Mouse (Mus musculus) lung, postnatal 0 days (tissue): Measurements from ENCODE around the gene Ankdd1a. TPM values are rescaled to one million over a fixed set of nuclear protein-coding genes. Genes with fewer than 3 reads are reported as not detected.

Experiments
- ATAC-seq: fragments of 200-750 bp; cut with Nextera tagmentation; 2 replicates; pipeline ENCODE4 v1.8.0; 2017; ENCODE audit warnings: moderate library complexity
- DNase-seq: peaks from one replicate; pipeline ENCODE4 v3.0.0-alpha.2; 2016; ENCODE audit warnings: low spot score
- H3K27ac ChIP-seq: fragments of 300-500 bp; sonication (generic); 2 replicates; pipeline ENCODE4 v1.5.1; 2014; ENCODE audit warnings: antibody characterized with exemption, mild to moderate bottlenecking, low read length, mixed read lengths
- H3K27me3 ChIP-seq: fragments of 300-500 bp; sonication (generic); replicated peaks from 2 replicates; pipeline ENCODE4 v1.6.1; 2014; ENCODE audit warnings: low read length, mixed read lengths; ENCODE audit not compliant: insufficient read depth
- H3K36me3 ChIP-seq: fragments of 300-500 bp; sonication (generic); 2 replicates; pipeline ENCODE4 v1.6.1; 2014; ENCODE audit warnings: low read length, mixed read lengths; ENCODE audit not compliant: insufficient read depth
- H3K4me1 ChIP-seq: fragments of 300-500 bp; sonication (generic); 2 replicates; pipeline ENCODE4 v1.6.1; 2014; ENCODE audit warnings: antibody characterized with exemption, low read depth, low read length, mixed read lengths; ENCODE audit not compliant: insufficient read depth
- H3K4me2 ChIP-seq: fragments of 300-500 bp; sonication (generic); replicated peaks from 2 replicates; pipeline ENCODE4 v1.6.1; 2014; ENCODE audit warnings: low read depth, mild to moderate bottlenecking, low read length, moderate library complexity, mixed read lengths
- H3K4me3 ChIP-seq: fragments of 300-500 bp; sonication (generic); 2 replicates; pipeline ENCODE4 v1.5.1; 2014; ENCODE audit warnings: low read depth, low read length
- H3K9ac ChIP-seq: fragments of 300-500 bp; sonication (generic); replicated peaks from 2 replicates; pipeline ENCODE4 v1.6.1; 2014; ENCODE audit warnings: low read depth, mild to moderate bottlenecking
- H3K9me3 ChIP-seq: fragments of 300-500 bp; sonication (generic); 2 replicates; pipeline ENCODE4 v1.6.1; 2016; ENCODE audit warnings: low read length, mixed read lengths
- CTCF ChIP-seq: IDR thresholded peaks from 2 replicates; pipeline ENCODE4 v1.5.1; 2016; ENCODE audit warnings: antibody characterized with exemption, mild to moderate bottlenecking
- EP300 ChIP-seq: IDR thresholded peaks from 2 replicates; pipeline ENCODE4 v1.6.1; 2016; ENCODE audit warnings: antibody characterized with exemption, mild to moderate bottlenecking, control low read depth
- WGBS: fragments of 180-500 bp; shearing (Covaris S2); extraction: QIAGEN DNeasy Blood & Tissue Kit; methylation state at CpG from one replicate; pipeline ENCODE4 v1.1.7; 2014; 5-methylcytosine and 5-hydroxymethylcytosine counted together
- polyA plus RNA-seq: library from polyadenylated mRNA; unstranded; fragments of >200 nt; fragmentation: Nextera tagmentation; extraction: Ambion mirVana; gene quantifications from 2 replicates; pipeline ENCODE4 v1.2.1, GENCODE M21; 2015

Gene Ankdd1a
- polyA plus RNA-seq, 1 experiment from 2014 or later: not detected

- ATAC-seq (no peak), DNase-seq (no peak)
- no peaks in the 10 kb centered on the region for H3K9me3 ChIP-seq
- H3K36me3 ChIP-seq: peaks cover 38% of the 10 kb centered on the region; the same call in 1 of the 2 replicates
- H3K4me1 ChIP-seq: no peaks in the 10 kb centered on the region
- H3K4me3 ChIP-seq: no peak overlapping the region
- no peak for TF ChIP-seq CTCF
- TF ChIP-seq EP300: no peak
- H3K27ac ChIP-seq: no peak overlapping the region
- H3K27me3 ChIP-seq: no peaks in the 10 kb centered on the region
- no peak overlapping the region for H3K9ac ChIP-seq
- 87% methylated on average over 5 of the region's 5 CpGs for WGBS
- H3K4me2 ChIP-seq: no peak overlapping the region
Measured at GRCm38 (mm10) chr9:65480071-65480470, 39.9 kb downstream of the Ankdd1a start.

GRCm38 (mm10) chr9:65479158-65479557, 40.8 kb downstream of the Ankdd1a start:
- DNase-seq: no peak
- H3K9ac ChIP-seq: no peak overlapping the region
- no peak overlapping the region for H3K4me3 ChIP-seq
- ATAC-seq: no peak
- 85% methylated on average over 8 of the region's 8 CpGs for WGBS
- no peaks in the 10 kb centered on the region for H3K9me3 ChIP-seq
- H3K27ac ChIP-seq: no peak overlapping the region
- TF ChIP-seq CTCF (no peak), EP300 (no peak)
- H3K4me2 ChIP-seq: no peak overlapping the region
- H3K36me3 ChIP-seq: peaks cover 43% of the 10 kb centered on the region
- no peaks in the 10 kb centered on the region for H3K4me1 ChIP-seq
- H3K27me3 ChIP-seq: no peaks in the 10 kb centered on the region

- no peak overlapping the region for H3K27ac ChIP-seq
- peaks cover 34% of the 10 kb centered on the region for H3K36me3 ChIP-seq
- TF ChIP-seq CTCF (no peak), EP300 (no peak)
- WGBS: 78% methylated on average over 4 of the region's 4 CpGs
- ATAC-seq: no peak
- DNase-seq: no peak
- H3K4me3 ChIP-seq: no peak overlapping the region
- H3K27me3 ChIP-seq: no peaks in the 10 kb centered on the region
- H3K9me3 ChIP-seq: no peaks in the 10 kb centered on the region
- no peak overlapping the region for H3K4me2 ChIP-seq
- H3K9ac ChIP-seq: no peak overlapping the region
- H3K4me1 ChIP-seq: no peaks in the 10 kb centered on the region
Measured at GRCm38 (mm10) chr9:65472769-65473168, 47.2 kb downstream of the Ankdd1a start.

- no peaks in the 10 kb centered on the region for H3K9me3 ChIP-seq
- H3K4me1 ChIP-seq: no peaks in the 10 kb centered on the region
- TF ChIP-seq CTCF: no peak
- no peak for TF ChIP-seq EP300
- 45% methylated on average over 11 of the region's 11 CpGs for WGBS
- ATAC-seq (no peak), DNase-seq (no peak)
- H3K4me3 ChIP-seq: no peak overlapping the region
- H3K4me2 ChIP-seq: no peak overlapping the region
- H3K9ac ChIP-seq: no peak overlapping the region
- no peak overlapping the region for H3K27ac ChIP-seq
- no peaks in the 10 kb centered on the region for H3K27me3 ChIP-seq
- peaks cover 22% of the 10 kb centered on the region for H3K36me3 ChIP-seq
Measured at GRCm38 (mm10) chr9:65467686-65468085, 52.3 kb downstream of the Ankdd1a start.

- H3K9me3 ChIP-seq: no peaks in the 10 kb centered on the region
- H3K36me3 ChIP-seq: peaks cover 8% of the 10 kb centered on the region; the same call in 1 of the 2 replicates
- H3K4me1 ChIP-seq: peaks cover 4% of the 10 kb centered on the region; the same call in 1 of the 2 replicates
- 92% methylated on average over 2 of the region's 2 CpGs for WGBS
- H3K9ac ChIP-seq: no peak overlapping the region
- ATAC-seq (no peak), DNase-seq (no peak)
- no peak for TF ChIP-seq CTCF
- TF ChIP-seq EP300: no peak
- no peak overlapping the region for H3K4me3 ChIP-seq
- no peak overlapping the region for H3K27ac ChIP-seq
- no peak overlapping the region for H3K4me2 ChIP-seq
- no peaks in the 10 kb centered on the region for H3K27me3 ChIP-seq
Measured at GRCm38 (mm10) chr9:65465241-65465640, 54.8 kb downstream of the Ankdd1a start.

- Histone ChIP-seq H3K9ac (no peak overlapping the region), H3K9me3 (no peaks in the 10 kb centered on the region), H3K27ac (no peak overlapping the region), H3K4me1 (peaks cover 4% of the 10 kb centered on the region; the same call in 1 of the 2 replicates), H3K4me3 (no peak overlapping the region), H3K27me3 (no peaks in the 10 kb centered on the region), H3K4me2 (no peak overlapping the region), H3K36me3 (peaks cover 5% of the 10 kb centered on the region; the same call in 1 of the 2 replicates)
- no peak for ATAC-seq
- no peak for DNase-seq
- no peak for TF ChIP-seq EP300
- 87% methylated on average over 6 of the region's 6 CpGs for WGBS
Measured at GRCm38 (mm10) chr9:65464161-65464560, 55.8 kb downstream of the Ankdd1a start.

GRCm38 (mm10) chr9:65462544-65462943, 57.4 kb downstream of the Ankdd1a start:
- Histone ChIP-seq H3K4me1 (peaks cover 4% of the 10 kb centered on the region; the same call in 1 of the 2 replicates), H3K9ac (no peak overlapping the region), H3K27ac (0 out of 2 replicates have a peak overlapping the region, but pooled peaks have one; percentile 33), H3K4me3 (no peak overlapping the region), H3K36me3 (peaks cover 5% of the 10 kb centered on the region; the same call in 1 of the 2 replicates), H3K9me3 (no peaks in the 10 kb centered on the region), H3K4me2 (0 out of 2 replicates have a peak overlapping the region, but pooled peaks have one; percentile 19), H3K27me3 (no peaks in the 10 kb centered on the region)
- WGBS: 43% methylated on average over 5 of the region's 5 CpGs
- ATAC-seq (peak; percentile 55), DNase-seq (peak; percentile 86)
- no peak for TF ChIP-seq EP300
- no peak for TF ChIP-seq CTCF
